Mouse (Mus musculus) layer of hippocampus, postnatal 25 days (tissue): Measurements from ENCODE around the gene Suclg2. TPM values are rescaled to one million over a fixed set of nuclear protein-coding genes. Genes with fewer than 3 reads are reported as not detected.

Experiments used
- DNase-seq, 2 experiments: peaks; one replicate each; pipeline ENCODE4 v3.0.0; 2022; ENCODE audit warnings: mixed read lengths in 2 of 2, low spot score in 1 of 2; ENCODE audit errors: extremely low spot score in 1 of 2
- total RNA-seq, 2 experiments: library from RNA; stranded (reverse); gene quantifications; 2 replicates each; pipeline ENCODE4 v1.2.3; 2021

Suclg2 gene
- 10 to 100 TPM; 12.5 to 13.5 TPM for total RNA-seq

DNA sequence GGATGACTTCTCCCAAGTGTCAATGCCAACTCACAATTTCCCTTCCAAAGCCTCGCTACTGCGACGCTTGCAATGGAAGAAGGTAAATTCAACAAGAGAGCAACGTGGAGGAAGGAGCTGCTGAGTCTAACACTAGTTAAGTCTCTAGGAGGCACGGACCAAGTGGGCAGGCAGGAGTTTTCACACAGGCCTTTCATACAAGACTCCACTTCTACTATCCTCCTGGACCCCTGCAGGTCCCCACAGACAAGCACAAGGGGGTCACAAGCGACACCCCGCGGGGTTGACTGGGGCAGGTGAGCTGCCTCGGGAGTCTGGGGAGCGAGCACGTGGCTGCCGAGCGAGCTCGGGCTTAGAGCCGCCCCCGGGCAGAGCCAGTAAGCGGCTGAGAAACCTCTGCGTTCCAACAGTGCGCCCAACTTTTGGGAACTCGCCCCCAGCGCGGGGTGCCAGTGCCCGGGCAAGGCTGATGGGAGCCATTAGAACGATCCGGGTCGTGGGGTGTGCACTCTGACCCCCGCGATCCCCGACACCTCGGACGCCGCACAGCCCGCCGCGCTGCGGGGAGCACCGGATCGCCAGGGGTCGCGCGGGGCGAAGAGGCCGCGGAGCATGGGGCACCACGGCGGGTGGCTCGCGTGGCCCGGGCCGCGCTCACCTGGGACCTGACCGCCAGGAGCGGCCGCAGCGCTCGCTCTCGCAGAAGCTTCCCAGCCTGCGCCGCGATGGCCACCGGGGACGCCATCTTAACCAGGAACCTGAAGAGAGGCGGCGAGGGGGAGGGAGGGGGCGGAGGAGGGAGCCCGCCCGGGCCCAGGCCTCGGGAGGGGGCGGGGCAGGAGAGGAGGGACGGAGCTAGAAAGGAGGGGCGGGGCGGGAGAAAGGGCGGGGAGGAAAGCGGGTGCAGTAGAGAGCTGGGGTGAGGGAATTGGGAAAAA lies at the start of gene Suclg2:
TSS of gene Suclg2 (minus strand) at position 770 of the 938 bp plus-strand sequence.
- DNase-seq, result peak; percentile 42 to 60

DNA sequence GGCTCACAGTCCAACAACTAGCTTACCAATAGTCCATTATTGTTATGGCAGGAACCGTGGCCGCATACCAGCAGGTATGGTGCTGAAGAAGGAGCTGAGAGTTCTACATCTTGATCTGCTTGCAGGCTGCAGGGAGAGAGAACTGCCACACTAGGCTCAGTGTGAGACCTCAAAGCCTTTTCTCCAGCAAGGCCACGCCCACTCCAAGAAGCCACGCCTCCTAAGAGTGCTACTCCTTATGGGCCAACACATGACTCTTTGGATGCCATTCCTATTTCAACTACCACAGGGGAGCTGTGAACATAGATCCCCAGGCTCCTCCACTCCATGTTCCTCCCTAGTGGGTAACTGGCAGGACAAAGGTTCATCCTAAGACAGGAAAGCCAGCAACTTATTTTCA lies 48.0 kb upstream of the Suclg2 start:
- no peak for DNase-seq

GRCm38 (mm10) chr6:95759558-95760172 lies 41.1 kb upstream of the Suclg2 start:
- no peak for DNase-seq

- no peak for DNase-seq
Observed at GRCm38 (mm10) chr6:95742378-95742777, 23.8 kb upstream of the Suclg2 start.

GRCm38 (mm10) chr6:95731570-95732367 lies 13.2 kb upstream of the Suclg2 start:
- DNase-seq, result no peak

GRCm38 (mm10) chr6:95729399-95729798 lies 10.8 kb upstream of the Suclg2 start:
- no peak for DNase-seq

DNA sequence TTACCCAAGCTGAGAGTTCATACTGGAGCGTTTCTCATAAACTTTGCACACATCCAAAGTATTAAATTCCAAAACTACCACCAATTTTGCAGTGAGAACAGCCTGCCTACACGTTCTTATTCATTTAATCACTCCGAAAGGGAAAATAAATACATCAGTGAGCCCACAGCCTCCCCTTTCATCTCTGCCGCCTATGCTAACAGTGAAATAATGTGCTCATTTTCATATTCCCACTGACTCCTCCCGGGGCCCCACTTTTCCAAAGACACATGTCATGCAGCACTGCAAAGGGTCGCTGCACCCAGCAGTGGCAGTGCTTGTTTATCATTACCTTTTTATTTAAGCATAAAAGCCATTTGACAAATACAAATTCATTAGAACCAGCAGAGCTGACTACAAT lies 6.7 kb upstream of the Suclg2 start:
- no peak for DNase-seq

GRCm38 (mm10) chr6:95723361-95723760 lies 4.8 kb upstream of the Suclg2 start:
- no peak for DNase-seq

- DNase-seq, result no peak
Observed at GRCm38 (mm10) chr6:95719791-95720190, 1.2 kb upstream of the Suclg2 start.

DNA sequence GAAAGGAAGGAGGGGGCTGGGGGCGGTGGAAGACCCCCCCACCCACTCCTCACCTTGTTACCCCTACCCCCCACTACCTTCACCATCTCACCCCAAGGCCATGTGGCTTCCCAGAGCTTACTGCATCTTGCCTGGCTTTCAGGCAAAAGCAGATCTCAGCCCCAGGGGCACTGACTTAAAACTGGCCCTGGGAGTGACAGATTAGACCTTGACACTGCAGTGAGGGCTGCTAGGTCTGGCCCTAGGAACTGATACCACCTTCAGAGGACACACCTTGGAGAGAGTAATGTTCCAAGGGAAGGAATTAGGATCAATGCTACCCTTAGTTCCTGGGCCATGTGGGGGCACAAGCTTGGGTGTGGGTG lies 351 bp upstream of the Suclg2 start:
- DNase-seq, result no peak

DNA sequence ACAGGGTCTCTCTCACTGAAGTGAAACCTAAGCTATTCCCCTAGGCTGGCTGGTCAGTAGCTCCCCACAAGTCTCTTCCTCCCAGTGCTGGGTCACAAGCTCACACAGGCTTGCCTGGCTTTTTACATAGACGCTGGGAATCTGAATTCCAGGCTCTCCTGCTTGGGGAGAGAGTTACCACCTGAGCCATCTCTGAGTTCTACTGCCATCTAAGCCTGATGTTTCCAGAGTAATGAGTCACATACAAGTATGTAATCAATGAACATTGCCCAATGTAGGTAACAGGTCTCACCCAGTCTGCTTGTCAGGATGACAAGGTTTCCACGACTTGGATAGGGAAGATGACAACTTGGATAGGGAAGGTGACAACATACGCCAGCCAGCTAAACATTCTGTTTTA lies 1.5 kb downstream of the Suclg2 start:
- DNase-seq, result no peak

- DNase-seq, result no peak
Observed at GRCm38 (mm10) chr6:95716476-95716875, 2.1 kb downstream of the Suclg2 start.

DNA sequence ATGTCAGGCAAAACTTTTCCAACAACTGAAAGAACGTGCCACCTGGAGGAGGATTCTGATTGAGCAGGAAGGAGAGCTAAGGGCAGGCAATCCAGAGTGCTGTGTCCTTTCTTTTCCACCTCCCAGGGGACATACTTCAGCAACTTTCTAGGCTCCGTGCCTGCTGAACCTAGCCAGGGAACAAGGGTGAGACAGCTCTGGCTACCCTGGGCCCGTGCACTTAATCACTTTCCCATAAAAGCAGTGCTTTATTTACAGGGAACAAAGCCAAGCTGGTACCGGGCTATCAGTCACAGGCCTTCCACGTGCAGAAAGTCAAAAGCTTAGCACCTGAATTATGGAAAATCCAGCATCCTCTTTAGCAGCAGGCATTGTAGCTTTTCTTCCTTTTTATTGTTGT lies 5.4 kb downstream of the Suclg2 start:
- DNase-seq, result no peak

- DNase-seq, result no peak
Observed at GRCm38 (mm10) chr6:95712081-95712480, 6.5 kb downstream of the Suclg2 start.

- no peak for DNase-seq
Observed at GRCm38 (mm10) chr6:95711671-95712070, 6.9 kb downstream of the Suclg2 start.

DNA sequence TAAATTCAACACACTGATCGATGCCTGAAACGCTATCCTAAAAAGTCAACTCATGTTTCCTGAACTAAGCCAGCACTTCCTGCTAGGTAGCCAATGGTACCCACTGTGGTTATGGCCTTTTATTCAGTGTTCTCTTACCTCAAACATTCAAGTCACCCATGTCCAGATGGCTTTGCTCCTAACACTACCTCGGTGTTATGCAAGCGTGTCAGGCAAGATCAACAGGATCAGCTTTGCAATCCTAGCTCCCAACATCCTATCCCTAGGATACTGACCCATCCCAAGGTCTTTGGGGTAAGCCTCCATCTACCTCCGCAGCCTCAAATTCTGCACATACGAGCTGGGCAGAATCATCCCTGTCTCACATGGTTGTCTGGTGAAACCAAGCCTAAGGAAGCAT lies 7.7 kb downstream of the Suclg2 start:
- DNase-seq, result no peak

- no peak for DNase-seq
Observed at GRCm38 (mm10) chr6:95709531-95709930, 9.1 kb downstream of the Suclg2 start.

- no peak for DNase-seq
Observed at GRCm38 (mm10) chr6:95709106-95709505, 9.5 kb downstream of the Suclg2 start.

- no peak for DNase-seq
Observed at GRCm38 (mm10) chr6:95704626-95705025, 14.0 kb downstream of the Suclg2 start.

GRCm38 (mm10) chr6:95702200-95702599 lies 16.4 kb downstream of the Suclg2 start:
- no peak for DNase-seq

DNA sequence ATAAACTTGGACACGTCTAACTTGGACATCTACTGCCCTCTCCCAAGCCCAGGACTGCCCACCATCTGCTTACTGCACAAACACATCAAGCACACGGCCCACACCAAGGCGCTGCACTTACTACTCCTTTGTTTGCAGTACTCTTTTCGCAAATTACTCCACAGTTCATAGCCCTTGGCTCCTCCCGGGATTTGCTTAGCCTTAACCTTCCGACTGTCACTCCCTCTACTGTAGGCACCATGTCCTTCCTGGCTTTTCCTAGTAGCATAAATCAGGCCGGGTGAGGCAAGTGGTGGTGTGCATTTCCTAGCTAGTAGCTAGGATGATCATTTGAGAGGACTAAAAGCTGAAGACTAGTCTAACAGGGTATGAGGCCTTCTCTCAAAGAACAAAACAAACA lies 16.8 kb downstream of the Suclg2 start:
- no peak for DNase-seq
